Mouse (Mus musculus): ENCODE data around the gene Dgkh. TPM values are rescaled to one million over a fixed set of nuclear protein-coding genes. Genes with fewer than 3 reads are reported as not detected.

Gene Dgkh
- total and polyA plus RNA-seq, 3 experiments = 0.05 TPM; not detected in 2

DNA sequence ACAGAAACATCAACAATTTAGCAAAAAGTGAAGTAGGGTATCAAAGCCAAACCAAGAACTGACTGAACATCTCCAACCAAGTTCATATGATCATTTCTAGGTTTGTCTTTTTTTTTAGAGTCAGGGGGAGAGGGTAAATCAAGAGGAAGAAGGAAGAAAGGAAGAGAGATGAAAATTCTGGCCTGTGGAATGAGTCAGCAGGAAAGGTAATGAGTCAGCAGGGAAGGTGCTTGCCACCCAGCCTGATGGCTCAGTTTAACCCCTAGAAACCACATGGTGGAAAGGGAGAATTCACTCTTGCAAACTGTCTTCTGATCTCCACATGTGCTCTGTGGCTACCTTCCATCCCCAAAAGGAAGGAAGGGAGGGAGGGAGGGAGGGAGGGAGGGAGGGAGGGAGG is 149.4 kb downstream of the Dgkh start:
- no peak for ATAC-seq (ENCODE audit: extremely low read depth, insufficient number of reproducible peaks, low FRiP score, poor library complexity, severe bottlenecking)
- no peak for DNase-seq (ENCODE audit: low spot score)
- no peak overlapping the region for H3K4me3 ChIP-seq (ENCODE audit: low read depth, low read length)
- no peaks in the 10 kb centered on the region for H3K4me1 ChIP-seq (ENCODE audit: insufficient read depth, low read depth, low read length)
- TF ChIP-seq GATA1 (IDR thresholded peaks at IDR 0.05; ENCODE audit: borderline replicate concordance, low read length) = no peak
- no peak for TF ChIP-seq GATA2 (IDR thresholded peaks at IDR 0.05; ENCODE audit: borderline replicate concordance, low read depth, low read length)
- TF ChIP-seq TAL1 (conservative IDR thresholded peaks at IDR 0.05; ENCODE audit: low read depth, low read length) = no peak
- no peak for TF ChIP-seq CTCF (IDR thresholded peaks at IDR 0.05; ENCODE audit: low read depth, low read length)
- TF ChIP-seq POLR2AphosphoS5 (IDR thresholded peaks at IDR 0.05; ENCODE audit: insufficient replicate concordance, low read depth, low read length) = no peak
- H3K9me3 ChIP-seq (replicated peaks) = peaks cover 29% of the 10 kb centered on the region
- H3K27me3 ChIP-seq (ENCODE audit: insufficient read depth, low read length) = no peaks in the 10 kb centered on the region
- H3K36me3 ChIP-seq (replicated peaks) = no peaks in the 10 kb centered on the region

DNA sequence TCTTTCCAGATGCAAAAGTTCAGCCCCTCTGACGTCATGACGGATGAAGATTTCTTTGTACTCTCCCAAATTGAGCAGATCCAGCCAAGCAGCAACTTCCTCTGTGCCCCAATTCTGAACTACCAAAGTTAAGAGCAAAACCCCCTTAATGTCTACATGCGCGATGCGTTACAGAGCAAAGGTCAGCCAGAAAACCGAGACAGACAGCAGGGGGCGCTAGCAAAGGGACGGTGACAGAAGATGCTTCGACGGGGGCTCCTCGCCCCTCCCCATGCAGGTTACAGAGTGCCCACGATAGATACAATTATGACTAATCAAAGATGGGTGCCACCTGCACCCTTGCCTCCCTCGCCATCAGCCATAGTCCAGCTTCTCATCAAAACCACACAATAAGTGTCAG is 156.7 kb downstream of the Dgkh start:
- ATAC-seq (ENCODE audit: extremely low read depth, insufficient number of reproducible peaks, low FRiP score, poor library complexity, severe bottlenecking) (no peak), DNase-seq (ENCODE audit: low spot score) (no peak)
- TF ChIP-seq GATA1 (IDR thresholded peaks at IDR 0.05; ENCODE audit: borderline replicate concordance, low read length) (no peak), GATA2 (IDR thresholded peaks at IDR 0.05; ENCODE audit: borderline replicate concordance, low read depth, low read length) (no peak), POLR2AphosphoS5 (IDR thresholded peaks at IDR 0.05; ENCODE audit: insufficient replicate concordance, low read depth, low read length) (no peak), CTCF (IDR thresholded peaks at IDR 0.05; ENCODE audit: low read depth, low read length) (no peak), TAL1 (conservative IDR thresholded peaks at IDR 0.05; ENCODE audit: low read depth, low read length) (no peak)
- Histone ChIP-seq H3K4me1 (ENCODE audit: insufficient read depth, low read depth, low read length) (no peaks in the 10 kb centered on the region), H3K27me3 (ENCODE audit: insufficient read depth, low read length) (no peaks in the 10 kb centered on the region), H3K36me3 (replicated peaks) (no peaks in the 10 kb centered on the region), H3K4me3 (ENCODE audit: low read depth, low read length) (no peak overlapping the region), H3K9me3 (replicated peaks) (peaks cover 19% of the 10 kb centered on the region)

DNA sequence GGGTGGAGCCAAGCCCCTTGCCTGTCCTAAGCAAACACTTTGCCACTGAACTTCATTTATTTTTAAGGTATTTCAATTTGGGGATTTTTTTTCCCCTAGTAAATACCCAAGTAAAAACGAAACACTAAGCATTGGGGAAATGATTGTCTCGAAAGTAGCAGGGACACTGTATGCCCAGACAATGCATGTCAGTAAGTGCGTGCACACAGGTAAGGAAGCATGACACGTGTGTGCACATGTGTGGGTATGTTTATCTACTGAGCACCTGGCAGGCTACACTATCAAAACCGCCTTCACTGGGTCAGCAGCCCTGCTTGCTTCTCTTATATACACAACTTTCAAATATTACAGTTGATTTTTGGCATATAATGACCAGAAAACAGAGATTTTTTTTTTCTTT is 164.2 kb downstream of the Dgkh start:
- DNase-seq (ENCODE audit: low spot score) (no peak), ATAC-seq (ENCODE audit: extremely low read depth, insufficient number of reproducible peaks, low FRiP score, poor library complexity, severe bottlenecking) (no peak)
- H3K27me3 ChIP-seq (ENCODE audit: insufficient read depth, low read length) = no peaks in the 10 kb centered on the region
- H3K4me3 ChIP-seq (ENCODE audit: low read depth, low read length) = no peak overlapping the region
- H3K36me3 ChIP-seq (replicated peaks) = no peaks in the 10 kb centered on the region
- peaks cover 9% of the 10 kb centered on the region for H3K9me3 ChIP-seq (replicated peaks)
- TF ChIP-seq POLR2AphosphoS5 (IDR thresholded peaks at IDR 0.05; ENCODE audit: insufficient replicate concordance, low read depth, low read length) (no peak), CTCF (IDR thresholded peaks at IDR 0.05; ENCODE audit: low read depth, low read length) (no peak), TAL1 (conservative IDR thresholded peaks at IDR 0.05; ENCODE audit: low read depth, low read length) (no peak)
- H3K4me1 ChIP-seq (ENCODE audit: insufficient read depth, low read depth, low read length) = no peaks in the 10 kb centered on the region

DNA sequence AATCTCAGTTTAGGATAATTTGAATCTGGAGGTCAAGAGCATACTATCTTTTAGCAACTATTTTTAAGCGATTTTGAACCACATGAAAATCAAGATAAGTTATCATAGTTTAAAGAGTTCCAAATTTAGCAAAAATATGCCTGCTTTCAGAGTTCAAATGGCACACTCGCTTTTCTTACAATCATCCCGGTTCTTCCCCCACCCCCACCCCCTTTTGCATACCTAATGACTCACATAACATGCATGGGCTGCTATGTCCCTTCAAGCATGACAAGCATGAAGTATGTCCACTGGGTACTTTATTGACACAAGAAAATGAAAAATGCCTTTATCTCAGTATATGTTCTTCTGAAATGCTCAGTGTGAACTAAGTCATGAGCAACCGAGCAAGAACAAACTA is 166.1 kb downstream of the Dgkh start:
- ATAC-seq (ENCODE audit: extremely low read depth, insufficient number of reproducible peaks, low FRiP score, poor library complexity, severe bottlenecking) (no peak), DNase-seq (ENCODE audit: low spot score) (no peak)
- Histone ChIP-seq H3K9me3 (replicated peaks) (peaks cover 10% of the 10 kb centered on the region), H3K4me3 (ENCODE audit: low read depth, low read length) (no peak overlapping the region), H3K4me1 (ENCODE audit: insufficient read depth, low read depth, low read length) (no peaks in the 10 kb centered on the region), H3K36me3 (replicated peaks) (no peaks in the 10 kb centered on the region), H3K27me3 (ENCODE audit: insufficient read depth, low read length) (no peaks in the 10 kb centered on the region)
- TF ChIP-seq GATA2 (IDR thresholded peaks at IDR 0.05; ENCODE audit: borderline replicate concordance, low read depth, low read length) = no peak
- TF ChIP-seq TAL1 (conservative IDR thresholded peaks at IDR 0.05; ENCODE audit: low read depth, low read length) = no peak
- TF ChIP-seq POLR2AphosphoS5 (IDR thresholded peaks at IDR 0.05; ENCODE audit: insufficient replicate concordance, low read depth, low read length) = no peak
- no peak for TF ChIP-seq CTCF (IDR thresholded peaks at IDR 0.05; ENCODE audit: low read depth, low read length)
- no peak for TF ChIP-seq GATA1 (IDR thresholded peaks at IDR 0.05; ENCODE audit: borderline replicate concordance, low read length)

DNA sequence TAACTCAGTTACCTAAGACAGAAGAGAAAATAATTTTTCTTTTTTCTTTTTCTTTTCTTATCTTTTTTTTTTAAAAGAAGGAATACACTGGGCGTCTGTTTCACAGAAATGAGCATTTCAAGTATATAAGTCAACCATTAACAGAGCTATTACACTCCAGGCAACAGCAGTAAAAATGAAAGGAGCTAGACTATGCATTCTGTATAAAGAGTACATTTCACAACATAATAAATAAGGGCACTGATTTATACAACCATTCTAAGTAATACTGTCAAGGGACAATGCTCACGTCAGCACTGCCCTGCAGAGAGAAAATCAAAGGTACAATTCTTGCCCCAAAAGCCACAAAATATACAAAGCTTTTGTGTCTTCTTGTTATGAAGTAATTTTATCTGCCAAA is 168.3 kb downstream of the Dgkh start:
- ATAC-seq (ENCODE audit: extremely low read depth, insufficient number of reproducible peaks, low FRiP score, poor library complexity, severe bottlenecking) = no peak
- H3K27me3 ChIP-seq (ENCODE audit: insufficient read depth, low read length) = no peaks in the 10 kb centered on the region

DNA sequence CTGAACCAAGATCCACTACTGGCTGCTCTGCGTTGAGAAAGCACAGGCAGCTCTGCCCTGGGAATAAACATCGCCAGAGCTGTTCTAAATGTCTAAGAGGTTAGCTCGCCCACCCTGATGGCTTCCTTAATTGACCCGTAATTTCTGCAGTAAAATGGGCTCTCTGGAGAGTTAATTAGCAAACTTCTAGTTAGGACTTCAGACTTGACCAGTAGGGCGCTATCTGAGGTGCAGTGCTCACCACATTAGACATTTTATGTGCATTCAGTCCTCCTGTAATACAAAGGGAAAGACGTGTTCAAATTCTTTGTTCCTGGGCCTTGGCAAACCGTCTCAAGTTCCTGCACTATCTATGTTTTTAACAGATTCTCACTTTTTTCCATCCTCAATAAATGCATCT is 169.4 kb downstream of the Dgkh start:
- no peak overlapping the region for H3K4me3 ChIP-seq (ENCODE audit: low read depth, low read length)
- TF ChIP-seq CTCF (IDR thresholded peaks at IDR 0.05; ENCODE audit: low read depth, low read length) = no peak
- no peak for TF ChIP-seq GATA1 (IDR thresholded peaks at IDR 0.05; ENCODE audit: borderline replicate concordance, low read length)
- TF ChIP-seq POLR2AphosphoS5 (IDR thresholded peaks at IDR 0.05; ENCODE audit: insufficient replicate concordance, low read depth, low read length) = no peak
- TF ChIP-seq GATA2 (IDR thresholded peaks at IDR 0.05; ENCODE audit: borderline replicate concordance, low read depth, low read length) = no peak
- no peak for TF ChIP-seq TAL1 (conservative IDR thresholded peaks at IDR 0.05; ENCODE audit: low read depth, low read length)
- DNase-seq (ENCODE audit: low spot score) (no peak), ATAC-seq (ENCODE audit: extremely low read depth, insufficient number of reproducible peaks, low FRiP score, poor library complexity, severe bottlenecking) (no peak)
- H3K27me3 ChIP-seq (ENCODE audit: insufficient read depth, low read length) = no peaks in the 10 kb centered on the region
- H3K4me1 ChIP-seq (ENCODE audit: insufficient read depth, low read depth, low read length) = no peaks in the 10 kb centered on the region
- H3K36me3 ChIP-seq (replicated peaks) = no peaks in the 10 kb centered on the region
- H3K9me3 ChIP-seq (replicated peaks) = peaks cover 8% of the 10 kb centered on the region

More for the DNA sequence above, 168.3 kb downstream of the Dgkh start:
- H3K4me1 ChIP-seq (ENCODE audit: insufficient read depth, low read depth, low read length) = no peaks in the 10 kb centered on the region
- no peaks in the 10 kb centered on the region for H3K36me3 ChIP-seq (replicated peaks)
- TF ChIP-seq GATA1 (IDR thresholded peaks at IDR 0.05; ENCODE audit: borderline replicate concordance, low read length) = no peak
- TF ChIP-seq GATA2 (IDR thresholded peaks at IDR 0.05; ENCODE audit: borderline replicate concordance, low read depth, low read length) = no peak
- no peak for TF ChIP-seq POLR2AphosphoS5 (IDR thresholded peaks at IDR 0.05; ENCODE audit: insufficient replicate concordance, low read depth, low read length)
- no peak for TF ChIP-seq CTCF (IDR thresholded peaks at IDR 0.05; ENCODE audit: low read depth, low read length)
- no peak for TF ChIP-seq TAL1 (conservative IDR thresholded peaks at IDR 0.05; ENCODE audit: low read depth, low read length)
- H3K9me3 ChIP-seq (replicated peaks) = peaks cover 10% of the 10 kb centered on the region
- no peak overlapping the region for H3K4me3 ChIP-seq (ENCODE audit: low read depth, low read length)
- DNase-seq (ENCODE audit: low spot score) = no peak
